Mouse (Mus musculus) layer of hippocampus, adult 9-11 months (tissue): ENCODE measurements at regions not wholly inside any gene's neighbourhood (a gene's known extent, or its start where the extent isn't known, plus 50 kb on each side); places are given as distances from the start of the nearest gene placed in this dataset.

Experiments
- DNase-seq: peaks from one replicate; pipeline ENCODE4 v3.0.0; 2022

DNA sequence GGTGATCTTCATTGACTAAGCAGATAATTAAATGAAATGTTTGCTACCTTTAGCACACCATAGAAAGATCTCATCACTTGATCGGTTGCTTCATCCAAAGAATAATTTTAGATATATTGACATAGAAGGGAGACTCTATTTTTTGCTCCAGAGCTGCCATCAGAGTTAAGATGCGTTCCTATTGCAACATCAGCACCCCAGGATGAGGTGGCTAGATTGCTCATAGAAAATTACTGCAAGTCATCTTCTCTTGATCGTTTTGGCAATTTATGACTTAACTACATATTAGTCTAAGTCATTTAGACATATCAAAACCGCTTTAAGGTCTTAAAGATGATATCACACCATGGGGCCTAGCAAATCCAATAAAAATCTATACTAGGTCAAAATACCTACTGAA, 778.0 kb upstream of the Celf2 start:
- DNase-seq: no peak

DNA sequence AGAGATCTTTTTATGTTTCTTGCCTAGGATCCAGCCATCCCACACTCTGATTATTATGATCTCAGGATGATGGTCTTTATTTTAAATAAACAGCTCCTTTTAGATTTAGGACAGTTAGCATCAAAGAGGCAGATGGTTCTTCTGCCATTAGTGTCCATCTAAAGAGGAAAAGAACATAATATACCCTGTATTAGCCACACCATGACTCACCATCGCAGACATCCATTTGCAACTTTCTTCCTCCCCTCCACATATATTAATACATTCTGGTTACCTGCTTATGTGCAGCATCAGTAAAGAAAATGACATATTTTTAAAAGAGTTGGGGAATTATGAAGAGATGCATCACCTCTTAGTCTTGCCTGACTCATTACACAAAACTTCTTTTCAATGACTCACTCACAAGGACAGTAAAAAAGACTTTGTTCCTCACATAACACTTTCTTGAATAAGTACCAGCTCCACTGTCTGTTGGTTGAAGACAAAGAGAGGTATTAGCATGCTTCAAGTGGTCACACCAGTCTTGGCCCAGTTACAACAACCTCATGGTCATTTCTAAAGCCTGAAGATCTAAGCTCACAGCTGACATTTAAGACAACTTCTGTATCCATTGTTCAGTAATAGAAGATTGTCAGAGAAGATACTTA, 766.9 kb upstream of the Celf2 start:
- DNase-seq: no peak
